Mouse (Mus musculus): ENCODE measurements at regions not wholly inside any gene's neighbourhood (a gene's known extent, or its start where the extent isn't known, plus 50 kb on each side); places are given as distances from the start of the nearest gene placed in this dataset.

GRCm38 (mm10) chr13:5713195-5713863 lies 148.0 kb upstream of the Klf6 start:
- no peak for ATAC-seq (ENCODE audit: low TSS enrichment)

DNA sequence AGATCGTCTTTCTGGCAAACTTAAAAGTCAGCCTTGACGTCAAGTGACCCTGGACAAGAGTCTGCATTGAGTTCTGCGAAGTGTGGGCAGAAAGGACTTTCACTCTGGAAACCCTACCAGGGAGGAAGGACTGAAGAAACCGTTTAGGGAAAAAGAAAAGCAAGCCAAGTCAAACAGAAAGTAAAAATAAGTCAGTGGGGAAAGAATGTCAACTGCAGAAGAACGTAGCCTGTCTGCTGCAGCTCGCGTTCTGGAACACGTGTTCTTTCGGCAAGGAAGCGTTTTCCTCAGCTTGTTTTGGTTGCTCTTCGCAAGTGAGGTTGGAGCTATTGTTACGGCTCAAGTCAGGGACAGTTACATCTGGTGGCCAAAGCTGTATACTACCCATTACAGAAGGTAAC lies 147.1 kb upstream of the Klf6 start:
- ATAC-seq (ENCODE audit: low TSS enrichment), result peak; percentile 79

DNA sequence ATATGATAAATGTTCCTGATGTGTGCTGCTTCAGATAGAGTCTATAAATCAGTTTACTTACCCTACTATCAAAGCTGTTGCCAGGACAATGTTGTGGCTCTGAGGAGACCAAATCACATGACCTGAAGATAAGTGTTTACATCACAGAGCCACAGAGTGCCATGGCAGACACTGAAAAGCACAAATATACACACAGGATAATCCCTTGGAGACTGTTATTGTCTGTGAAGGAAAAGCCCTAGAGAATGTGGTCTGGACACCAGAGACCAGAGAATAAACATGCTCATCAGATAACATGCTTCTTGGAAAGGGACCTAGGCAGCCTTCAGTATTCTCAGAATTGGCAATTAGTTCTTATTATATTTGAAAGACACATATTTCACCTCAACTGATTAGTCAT lies 146.5 kb upstream of the Klf6 start:
- ATAC-seq (ENCODE audit: low TSS enrichment), result 0 out of 2 replicates have a peak, but pooled peaks have one; percentile 11

GRCm38 (mm10) chr13:5716749-5717148 lies 144.5 kb upstream of the Klf6 start:
- ATAC-seq (ENCODE audit: low TSS enrichment), result no peak

- no peak for ATAC-seq (ENCODE audit: low TSS enrichment)
Measured at GRCm38 (mm10) chr13:5723319-5723718, 138.0 kb upstream of the Klf6 start.

- no peak for ATAC-seq (ENCODE audit: low TSS enrichment)
Measured at GRCm38 (mm10) chr13:5724364-5724763, 136.9 kb upstream of the Klf6 start.

DNA sequence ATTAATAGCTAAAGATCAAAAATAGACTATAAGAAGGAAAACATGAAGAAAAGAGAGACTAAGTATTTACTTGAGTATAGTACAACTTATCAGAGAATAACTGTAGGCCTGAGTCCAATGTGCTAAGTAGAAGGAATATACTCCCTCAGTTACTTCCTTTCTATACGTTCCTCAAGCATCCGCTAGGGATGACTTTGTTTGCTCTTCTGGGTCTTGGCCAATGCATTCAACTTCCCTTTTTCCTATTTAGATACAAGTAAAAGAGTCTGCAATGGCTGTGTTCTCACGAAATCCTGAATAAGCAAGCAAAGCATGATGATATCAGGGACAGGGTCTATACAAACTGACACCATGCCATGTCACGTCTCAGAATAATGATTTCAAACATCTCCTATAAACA lies 135.3 kb upstream of the Klf6 start:
- no peak for ATAC-seq (ENCODE audit: low TSS enrichment)

GRCm38 (mm10) chr13:5726446-5726845 lies 134.8 kb upstream of the Klf6 start:
- ATAC-seq (ENCODE audit: low TSS enrichment), result no peak

DNA sequence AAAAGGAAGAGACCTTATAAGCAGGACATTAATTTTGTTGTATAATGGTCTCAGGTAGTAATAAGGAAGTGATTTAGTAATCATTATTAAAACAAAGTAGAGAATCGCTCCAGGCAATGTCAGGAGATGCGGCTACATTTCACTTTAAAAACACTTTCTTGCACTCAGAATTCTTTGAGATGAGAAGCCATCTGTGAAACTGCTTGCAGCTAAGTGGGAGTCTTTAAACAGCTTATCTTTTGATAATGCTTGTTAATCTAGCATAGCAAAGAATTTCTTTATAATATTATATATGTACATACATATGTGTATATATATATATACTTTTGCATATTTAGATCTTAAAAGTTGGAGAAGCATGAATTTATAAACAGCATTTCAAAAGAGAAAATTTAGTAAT lies 133.1 kb upstream of the Klf6 start:
- ATAC-seq (ENCODE audit: low TSS enrichment), result peak; percentile 77

GRCm38 (mm10) chr13:5728808-5729207 lies 132.5 kb upstream of the Klf6 start:
- peak; percentile 58; the same call in 1 of the 2 replicates for ATAC-seq (ENCODE audit: low TSS enrichment)

- ATAC-seq (ENCODE audit: low TSS enrichment), result no peak
Measured at GRCm38 (mm10) chr13:5729426-5730068, 131.7 kb upstream of the Klf6 start.

DNA sequence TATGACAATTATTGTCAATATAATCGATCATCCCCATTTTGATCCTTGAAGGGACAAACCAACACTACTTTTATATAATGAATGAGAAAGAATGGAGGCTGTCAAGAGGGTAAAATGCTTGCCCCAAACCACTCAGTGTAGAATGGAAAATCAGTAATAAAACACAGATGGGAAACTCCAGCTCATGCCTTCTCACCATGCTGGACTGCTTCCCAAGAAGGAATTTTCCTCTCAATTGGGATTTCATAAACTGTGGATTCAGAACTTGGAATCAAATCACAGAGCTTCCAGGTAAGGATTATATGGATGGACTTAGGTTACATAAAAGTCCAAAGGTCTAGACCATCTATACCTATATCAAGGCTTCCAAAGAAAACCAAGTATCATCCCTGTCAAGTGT lies 129.1 kb upstream of the Klf6 start:
- ATAC-seq (ENCODE audit: low TSS enrichment), result no peak

GRCm38 (mm10) chr13:5735027-5735624 lies 126.2 kb upstream of the Klf6 start:
- ATAC-seq (ENCODE audit: low TSS enrichment), result no peak

GRCm38 (mm10) chr13:5736472-5736871 lies 124.8 kb upstream of the Klf6 start:
- ATAC-seq (ENCODE audit: low TSS enrichment), result no peak

- 0 out of 2 replicates have a peak, but pooled peaks have one; percentile 31 for ATAC-seq (ENCODE audit: low TSS enrichment)
Measured at GRCm38 (mm10) chr13:5737214-5737613, 124.1 kb upstream of the Klf6 start.

GRCm38 (mm10) chr13:5740805-5741204 lies 120.5 kb upstream of the Klf6 start:
- no peak for ATAC-seq (ENCODE audit: low TSS enrichment)

DNA sequence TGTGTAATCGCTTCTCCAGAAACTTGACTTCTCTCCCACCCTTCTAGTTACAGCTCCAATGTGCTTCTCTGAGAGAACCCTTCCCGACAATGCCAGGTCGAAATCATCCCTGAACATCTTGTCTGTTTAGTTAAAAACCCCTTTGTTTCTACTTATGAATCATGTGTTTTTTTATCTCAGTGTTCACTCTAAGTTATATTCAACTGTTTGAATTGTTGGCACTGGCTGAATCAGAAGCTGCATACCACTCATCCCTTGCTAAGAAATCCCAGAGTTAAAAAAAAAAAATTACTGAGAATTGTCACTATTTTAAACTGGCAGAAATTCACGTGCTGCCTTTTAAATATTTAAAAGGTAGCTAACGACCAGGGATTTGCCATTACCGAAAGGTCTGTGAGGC lies 116.3 kb upstream of the Klf6 start:
- peak; percentile 76 for ATAC-seq (ENCODE audit: low TSS enrichment)

DNA sequence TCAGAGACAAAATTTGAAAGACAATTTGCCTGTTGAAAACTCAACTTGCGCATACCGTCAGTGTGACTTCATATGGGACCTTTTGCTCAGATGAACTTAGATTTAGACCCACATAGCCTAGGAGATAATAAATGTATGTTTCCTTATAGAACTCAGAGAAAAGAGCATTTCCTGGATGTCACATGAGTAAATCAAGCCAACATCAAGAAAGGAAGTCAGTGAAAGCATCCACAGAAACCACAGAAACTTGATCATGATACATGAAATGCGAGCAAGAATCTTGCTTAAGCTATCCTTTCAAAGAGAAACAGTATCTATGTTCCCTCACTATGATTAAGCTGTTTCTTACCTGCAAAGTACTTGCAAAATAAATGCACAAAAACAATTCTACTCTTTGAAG lies 104.1 kb upstream of the Klf6 start:
- no peak for ATAC-seq (ENCODE audit: low TSS enrichment)

DNA sequence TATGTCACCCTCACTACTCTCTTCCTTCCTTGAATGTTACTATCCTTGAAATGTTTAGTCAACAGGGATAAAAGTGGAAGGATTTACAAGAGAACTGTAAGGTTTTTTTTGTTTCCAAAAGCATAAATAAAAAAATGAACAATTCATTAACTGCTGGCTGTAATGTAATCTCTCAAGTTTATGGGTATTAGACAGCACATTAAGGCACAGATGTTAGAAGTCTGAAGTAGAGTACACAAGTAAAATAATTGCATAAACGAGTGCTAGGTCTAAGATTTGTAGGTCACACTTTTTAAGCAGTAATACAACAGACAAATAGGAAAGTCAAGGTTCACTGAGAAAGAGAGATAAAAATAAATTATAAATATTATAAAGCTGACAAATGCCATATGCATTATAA lies 103.3 kb upstream of the Klf6 start:
- ATAC-seq (ENCODE audit: low TSS enrichment), result no peak

DNA sequence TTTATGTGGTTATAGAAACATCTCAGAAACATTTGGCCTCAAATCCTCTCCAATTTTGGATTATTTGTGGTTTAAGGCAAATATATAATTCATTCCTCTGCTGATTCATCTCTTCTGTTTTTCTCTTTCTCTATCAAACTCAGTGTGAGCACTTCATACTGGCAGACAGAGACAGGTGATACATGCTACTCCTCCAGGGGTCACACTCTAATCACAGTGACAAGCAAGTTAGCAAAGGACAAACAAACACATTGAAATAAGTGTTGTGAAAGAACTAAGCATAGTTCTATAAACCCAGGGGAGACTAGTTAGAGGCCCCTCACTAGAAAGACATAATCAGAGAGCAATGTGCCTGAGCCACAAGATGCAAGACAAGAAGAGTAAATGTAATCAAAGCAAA lies 101.3 kb upstream of the Klf6 start:
- ATAC-seq (ENCODE audit: low TSS enrichment), result no peak

DNA sequence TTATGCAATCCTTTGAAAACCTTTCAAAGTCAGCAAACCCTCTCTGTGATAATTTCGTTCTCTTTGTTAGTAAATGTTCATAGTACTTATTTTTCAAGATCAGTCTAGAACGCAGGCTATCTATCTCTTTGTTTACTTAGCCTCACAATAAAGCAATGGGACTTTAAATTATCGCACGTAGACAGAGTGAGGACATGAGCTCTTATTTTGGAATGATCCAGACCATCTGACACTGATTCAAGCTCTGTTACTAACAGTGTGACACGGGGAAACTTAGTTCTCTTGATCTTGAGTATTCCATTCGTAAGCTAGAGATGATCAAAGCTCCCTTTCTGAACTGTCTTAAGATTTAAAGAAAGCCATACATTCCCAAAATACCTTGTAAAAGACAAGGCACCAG lies 94.9 kb upstream of the Klf6 start:
- no peak for ATAC-seq (ENCODE audit: low TSS enrichment)

GRCm38 (mm10) chr13:5767202-5767601 lies 94.1 kb upstream of the Klf6 start:
- ATAC-seq (ENCODE audit: low TSS enrichment), result no peak

GRCm38 (mm10) chr13:5768699-5769098 lies 92.6 kb upstream of the Klf6 start:
- peak; percentile 90 for ATAC-seq (ENCODE audit: low TSS enrichment)

Measured in frontal cortex, adult (tissue).